Mouse (Mus musculus): Measurements from ENCODE around the gene Rps13.
"Not testable (repeated sequence)": the region's sequence is repeated elsewhere in the genome, so short reads cannot be mapped to it uniquely, and the experiment has no call there.

The Rps13 gene

DNA sequence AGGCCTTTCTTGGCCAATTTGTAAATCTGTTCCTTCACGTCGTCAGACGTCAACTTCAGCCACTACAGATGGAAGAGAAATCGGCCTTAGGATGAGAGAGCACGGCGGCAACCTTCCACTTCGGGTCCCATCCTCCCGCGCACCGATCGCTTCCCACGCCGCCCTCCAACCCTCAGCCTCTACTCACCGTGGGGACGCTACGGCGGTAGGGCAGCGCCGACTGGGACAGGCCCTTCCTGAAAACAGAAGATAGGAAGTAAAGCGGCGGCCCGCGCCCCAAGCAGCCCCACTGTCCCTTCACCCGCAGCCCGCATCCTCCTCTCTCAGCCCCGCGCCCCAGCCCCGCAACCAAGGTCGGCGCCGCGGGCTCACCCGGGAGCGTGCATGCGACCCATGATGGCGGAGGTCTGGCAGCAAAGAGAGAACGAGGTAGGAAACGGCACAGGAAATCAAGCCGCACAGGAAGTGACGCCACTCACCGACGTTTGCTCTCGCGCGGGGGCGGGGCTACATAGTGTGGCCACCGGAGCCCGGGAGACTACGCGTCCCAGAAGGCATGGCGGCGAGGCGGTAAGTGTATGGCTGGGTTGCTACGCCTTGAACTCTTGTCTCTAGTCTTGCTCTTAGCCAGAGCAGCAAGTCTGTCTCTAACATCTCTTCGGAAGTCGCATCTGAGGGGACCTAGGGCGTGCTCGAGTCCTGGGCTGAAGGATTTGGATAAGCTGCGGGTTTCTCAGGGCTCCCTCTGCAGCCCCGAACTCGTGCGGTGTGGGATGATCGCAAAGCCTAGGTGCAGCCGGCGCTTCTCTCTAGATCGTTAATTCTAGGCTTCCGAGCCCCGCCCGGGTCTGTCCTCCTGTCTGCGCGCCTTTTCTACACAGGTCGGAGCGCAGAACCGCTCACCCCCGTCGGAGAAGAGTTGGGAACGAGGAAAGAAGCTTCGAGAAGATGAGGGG, at the start of gene Rps13:
Gene Rps13 (minus strand): TSS at position 483 of the 956 bp plus-strand sequence.
- DNase-seq (ENCODE audit: extremely low spot score), result peak; percentile 96

DNA sequence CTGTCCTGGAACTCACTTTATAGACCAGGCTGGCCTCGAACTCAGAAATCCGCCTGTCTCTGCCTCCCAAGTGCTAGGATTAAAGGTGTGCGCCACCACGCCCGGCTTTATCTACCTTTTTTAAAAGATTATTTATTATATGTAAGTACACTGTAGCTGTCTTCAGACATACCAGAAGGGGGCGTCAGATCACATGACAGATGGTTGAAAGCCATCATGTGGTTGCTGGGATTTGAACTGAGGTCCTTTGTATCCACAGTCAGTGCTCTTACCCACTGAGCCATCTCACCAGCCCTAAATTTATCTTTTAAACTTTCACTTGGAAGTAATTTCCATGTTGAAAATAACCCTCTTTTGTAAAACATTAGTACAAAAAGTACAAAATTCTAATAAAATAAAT, 45.2 kb upstream of the Rps13 start:
- DNase-seq (ENCODE audit: extremely low spot score), result not testable (repeated sequence)

DNA sequence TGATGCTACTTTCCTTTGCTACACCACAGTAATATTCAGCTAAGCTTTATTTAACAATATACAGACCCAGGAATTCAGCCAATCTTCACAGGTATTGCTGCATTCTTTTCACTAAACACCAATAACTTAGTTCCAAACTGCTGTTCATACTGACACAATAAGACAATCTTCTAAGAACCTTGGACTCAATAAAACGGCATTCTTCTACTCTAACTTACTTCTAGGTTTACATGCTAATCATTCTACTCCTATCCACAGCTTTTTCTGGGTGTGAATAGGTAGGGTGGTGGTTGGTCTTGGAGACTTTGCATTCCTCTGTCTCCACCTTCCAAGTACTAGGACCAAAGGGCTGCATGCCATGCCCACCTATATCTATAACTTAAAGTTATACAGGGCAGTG, 40.3 kb upstream of the Rps13 start:
- no peak for DNase-seq (ENCODE audit: extremely low spot score)

DNA sequence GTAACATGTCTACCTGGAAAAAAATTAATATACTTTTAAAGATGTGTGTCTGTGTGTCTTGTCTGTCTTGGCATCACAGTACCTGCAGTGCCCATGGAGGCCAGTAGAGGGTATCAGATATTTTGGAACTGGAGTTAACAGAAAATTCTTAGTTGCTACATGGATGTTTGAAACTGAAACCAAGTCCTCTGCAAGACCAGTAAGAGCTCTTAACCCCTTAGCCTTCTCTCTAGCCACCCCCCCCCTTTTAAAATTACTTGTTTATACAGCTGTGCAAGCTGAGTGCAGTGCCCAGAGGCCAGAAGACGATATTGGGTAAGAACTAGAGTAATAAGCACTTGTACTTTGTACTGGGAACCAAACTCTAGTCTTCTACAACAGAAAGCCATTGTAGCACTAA, 2.2 kb upstream of the Rps13 start:
- peak; percentile 60 for DNase-seq (ENCODE audit: extremely low spot score)

DNA sequence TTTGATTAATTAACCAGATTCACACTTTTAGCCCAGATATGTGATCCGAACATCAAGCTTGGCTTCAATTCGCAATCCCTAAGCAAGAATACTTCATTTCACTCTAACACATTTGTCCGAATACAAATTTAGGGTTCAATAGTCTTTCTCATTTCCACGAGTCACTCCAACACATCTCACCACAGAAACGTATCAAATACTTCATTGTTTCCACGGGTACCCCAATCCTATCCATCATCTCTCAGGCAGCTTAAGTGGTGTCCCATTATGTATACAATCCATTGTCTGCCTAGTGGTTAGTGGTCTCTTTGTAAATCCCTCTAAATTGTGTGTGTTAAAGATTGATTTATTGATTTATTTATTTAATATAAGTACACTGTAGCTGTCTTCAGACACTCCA, 1.1 kb upstream of the Rps13 start:
- DNase-seq (ENCODE audit: extremely low spot score), result no peak

DNA sequence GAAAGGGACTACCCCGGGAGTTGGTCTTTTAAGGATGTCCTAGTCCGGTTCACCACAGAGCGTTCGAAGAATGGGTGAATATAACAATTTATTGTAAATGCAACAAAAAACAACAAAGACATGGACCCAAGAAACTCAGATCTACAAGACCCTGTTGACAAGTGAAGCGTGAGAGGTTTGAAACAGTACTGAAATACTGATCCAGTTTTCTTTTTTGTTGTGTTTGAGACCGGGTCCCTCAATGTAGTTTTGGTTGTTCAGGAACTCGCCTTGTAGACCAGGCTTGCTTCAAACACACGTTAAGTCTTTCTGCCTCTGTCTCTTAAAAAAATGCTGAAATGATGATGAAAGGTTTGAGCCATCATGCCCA, 659 bp upstream of the Rps13 start:
- no peak for DNase-seq (ENCODE audit: extremely low spot score)

DNA sequence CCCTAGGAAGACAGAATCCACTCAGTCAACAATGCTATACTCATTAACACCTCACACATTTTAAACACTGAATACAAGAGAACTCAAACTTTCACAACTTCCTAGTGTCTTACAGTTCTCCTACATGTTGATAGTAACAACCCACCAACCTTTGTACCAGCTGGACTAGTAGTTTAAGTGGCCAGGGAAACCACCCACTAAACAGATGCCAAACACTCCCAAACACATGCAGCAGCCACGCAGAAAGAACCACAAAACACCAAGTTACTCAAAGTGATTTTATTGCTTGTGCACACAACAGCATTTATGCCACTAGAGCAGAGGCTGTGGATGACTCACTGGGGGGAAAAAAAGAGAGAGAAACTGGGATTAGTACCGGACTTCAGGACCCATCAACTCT, 2.7 kb downstream of the Rps13 start:
- no peak for DNase-seq (ENCODE audit: extremely low spot score)

DNA sequence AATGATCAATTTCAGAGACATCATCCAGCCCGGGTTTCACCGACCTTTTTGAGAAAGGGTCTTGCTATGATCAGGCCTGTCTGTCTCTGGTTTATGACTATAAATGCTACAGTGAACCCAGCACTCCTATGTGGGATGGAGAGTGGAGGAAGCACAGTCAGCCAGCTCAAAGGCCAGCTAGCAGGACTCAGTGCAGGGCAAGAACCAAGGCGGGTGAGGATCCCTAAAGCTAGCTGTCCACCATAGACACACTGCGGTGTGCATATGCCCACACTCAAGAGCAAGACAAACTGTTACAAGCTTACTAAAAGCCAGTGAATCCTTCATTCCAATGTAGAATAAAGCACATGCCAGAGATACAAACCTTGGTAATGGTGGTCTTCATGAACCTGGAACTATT, 4.1 kb downstream of the Rps13 start:
- DNase-seq (ENCODE audit: extremely low spot score), result no peak

DNA sequence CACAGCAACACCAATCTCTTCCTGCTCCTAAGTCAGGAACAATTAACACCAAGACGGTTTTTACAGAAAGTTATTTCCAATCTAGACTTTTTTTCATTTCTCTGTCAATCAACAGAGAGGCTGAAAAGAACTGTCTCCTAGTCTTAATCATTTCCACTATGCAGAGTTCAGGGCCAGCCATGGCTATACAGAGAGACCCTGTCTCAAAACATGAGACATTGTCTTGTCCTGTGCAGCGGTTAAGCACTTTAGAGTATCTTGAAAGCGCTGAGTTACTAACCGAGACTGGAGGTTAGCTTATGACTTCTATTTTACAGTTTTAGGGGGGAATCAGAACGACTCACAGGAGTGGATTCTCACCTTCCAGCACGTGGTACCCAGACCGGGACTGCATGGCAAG, 5.2 kb downstream of the Rps13 start:
- DNase-seq (ENCODE audit: extremely low spot score), result no peak

DNA sequence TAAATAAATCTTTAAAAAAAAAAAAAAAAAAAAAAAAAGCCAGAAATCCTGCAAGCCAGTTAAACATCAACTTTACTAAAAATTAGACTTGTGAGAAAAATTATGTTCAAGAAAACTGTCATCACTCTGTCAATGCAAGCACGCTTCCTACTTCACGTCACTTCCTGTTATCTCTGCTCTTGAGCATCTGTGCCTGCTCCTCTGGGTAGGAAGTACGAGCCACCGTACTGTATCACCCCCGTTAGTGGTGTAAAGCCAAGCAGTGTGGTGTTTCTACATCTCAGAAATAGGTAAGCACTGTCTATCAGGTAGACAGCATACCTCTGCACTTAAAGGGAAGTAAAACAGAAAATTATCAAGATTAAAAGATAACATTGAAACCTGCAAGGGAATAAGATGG, 6.1 kb downstream of the Rps13 start:
- DNase-seq (ENCODE audit: extremely low spot score), result no peak

DNA sequence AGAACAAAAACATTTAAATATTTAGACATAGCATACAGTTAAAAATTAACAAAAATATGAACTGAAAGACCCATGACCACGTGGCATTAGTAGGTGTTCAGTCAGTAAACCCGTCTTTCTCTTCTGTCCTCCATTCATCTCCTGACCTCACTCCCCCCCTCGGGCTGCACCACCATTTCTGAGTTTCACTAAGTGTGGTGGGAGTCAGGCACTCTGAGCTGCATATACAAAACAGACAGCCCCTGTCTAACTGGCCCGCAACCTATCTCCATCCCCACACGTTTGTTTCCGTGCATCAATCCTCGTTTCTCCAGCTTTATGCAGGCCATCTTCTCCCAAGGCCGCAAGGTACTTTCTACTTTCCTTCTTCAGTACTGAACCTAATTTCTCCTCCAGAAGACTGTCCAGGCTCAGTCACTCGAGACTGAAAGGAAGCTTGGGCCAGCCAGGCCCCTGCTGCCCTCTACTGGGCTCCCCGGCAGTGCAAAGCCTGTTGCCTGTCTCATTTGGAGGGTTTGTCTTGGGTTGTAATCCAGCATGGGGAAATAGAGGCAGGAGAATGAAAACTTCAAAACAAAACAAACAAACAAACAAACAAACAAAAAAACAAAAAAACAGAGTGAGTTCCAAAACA, 10.5 kb downstream of the Rps13 start:
- peak; percentile 77 for DNase-seq (ENCODE audit: extremely low spot score)

DNA sequence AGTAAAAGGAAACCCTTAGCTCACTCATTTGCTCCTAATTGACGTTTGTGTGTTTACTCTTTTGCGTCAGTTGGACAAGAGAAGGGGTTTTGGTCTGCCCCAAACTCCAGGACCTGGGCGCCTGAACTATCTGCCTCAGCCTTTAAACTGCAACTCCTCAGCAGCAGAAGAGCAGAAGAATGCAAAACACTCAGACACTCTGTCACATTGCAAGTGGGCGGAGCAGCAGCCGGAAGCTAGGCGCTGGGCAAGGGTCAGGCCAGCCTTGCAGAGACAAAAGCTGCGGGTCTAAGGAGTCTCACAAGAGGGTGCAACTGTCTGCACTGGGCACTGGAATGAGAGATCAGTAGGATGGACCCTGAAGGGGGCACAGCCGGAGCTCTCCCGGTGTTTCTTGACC, 24.5 kb downstream of the Rps13 start:
- peak; percentile 74 for DNase-seq (ENCODE audit: extremely low spot score)

DNA sequence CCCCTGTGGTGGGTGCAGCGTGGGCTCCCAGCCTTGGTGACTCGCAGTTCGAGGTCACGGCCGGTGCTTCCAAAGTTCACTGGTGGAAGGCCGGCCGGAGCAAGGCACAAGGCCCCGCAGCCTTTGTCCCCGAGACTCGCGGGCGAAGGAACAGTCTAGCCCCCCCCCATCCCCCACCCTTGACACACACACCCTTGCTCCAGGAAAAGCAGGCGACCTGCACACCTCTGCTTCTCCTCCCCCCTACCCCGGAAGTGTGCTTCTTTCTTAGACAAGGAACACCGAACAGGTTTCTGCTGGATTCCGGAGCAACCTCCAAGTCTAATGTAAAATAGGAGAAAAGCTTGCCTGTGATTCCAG, 25.4 kb downstream of the Rps13 start:
- peak; percentile 50 for DNase-seq (ENCODE audit: extremely low spot score)

DNA sequence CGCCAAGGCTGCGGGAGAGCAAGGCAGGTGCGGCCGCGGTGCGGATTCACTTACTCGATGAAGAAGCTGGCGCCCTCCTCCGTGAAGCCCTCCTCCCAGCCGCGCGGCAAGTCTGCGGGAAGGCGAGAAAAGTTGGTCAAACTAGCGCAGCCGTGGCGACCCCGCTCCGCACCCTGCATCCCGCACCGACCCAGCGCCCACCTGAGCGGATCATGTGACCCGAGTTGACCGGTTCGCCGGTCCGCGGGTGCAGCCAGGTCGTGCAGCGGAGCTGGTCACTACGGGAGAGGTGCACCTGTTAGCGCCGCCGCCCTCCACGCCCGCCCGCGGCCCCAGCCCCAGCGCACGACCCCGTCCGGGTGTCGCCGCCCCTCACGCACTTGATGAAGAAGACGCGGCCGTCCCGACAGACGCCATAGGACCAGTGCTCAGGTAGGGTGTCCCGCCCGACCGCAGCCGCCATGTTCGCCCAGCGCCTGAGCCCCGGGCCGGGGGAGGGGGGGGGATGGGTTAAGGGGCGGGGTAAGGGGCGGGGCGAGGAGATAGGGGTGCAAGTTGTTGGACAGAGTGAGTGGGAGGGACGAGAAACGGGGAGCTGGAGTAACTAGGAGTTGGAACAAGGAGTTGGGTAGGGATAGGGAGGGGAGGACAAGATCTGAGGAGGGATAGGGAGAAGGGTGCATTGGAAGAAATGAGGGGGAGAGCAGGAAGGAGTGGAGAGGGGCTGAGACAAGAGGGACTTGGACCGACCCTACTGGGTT, 25.9 kb downstream of the Rps13 start, which contains the start of gene Plekha7:
Gene Plekha7 (minus strand): TSS at position 506 of the 761 bp plus-strand sequence.
- DNase-seq (ENCODE audit: extremely low spot score), result peak; percentile 90

DNA sequence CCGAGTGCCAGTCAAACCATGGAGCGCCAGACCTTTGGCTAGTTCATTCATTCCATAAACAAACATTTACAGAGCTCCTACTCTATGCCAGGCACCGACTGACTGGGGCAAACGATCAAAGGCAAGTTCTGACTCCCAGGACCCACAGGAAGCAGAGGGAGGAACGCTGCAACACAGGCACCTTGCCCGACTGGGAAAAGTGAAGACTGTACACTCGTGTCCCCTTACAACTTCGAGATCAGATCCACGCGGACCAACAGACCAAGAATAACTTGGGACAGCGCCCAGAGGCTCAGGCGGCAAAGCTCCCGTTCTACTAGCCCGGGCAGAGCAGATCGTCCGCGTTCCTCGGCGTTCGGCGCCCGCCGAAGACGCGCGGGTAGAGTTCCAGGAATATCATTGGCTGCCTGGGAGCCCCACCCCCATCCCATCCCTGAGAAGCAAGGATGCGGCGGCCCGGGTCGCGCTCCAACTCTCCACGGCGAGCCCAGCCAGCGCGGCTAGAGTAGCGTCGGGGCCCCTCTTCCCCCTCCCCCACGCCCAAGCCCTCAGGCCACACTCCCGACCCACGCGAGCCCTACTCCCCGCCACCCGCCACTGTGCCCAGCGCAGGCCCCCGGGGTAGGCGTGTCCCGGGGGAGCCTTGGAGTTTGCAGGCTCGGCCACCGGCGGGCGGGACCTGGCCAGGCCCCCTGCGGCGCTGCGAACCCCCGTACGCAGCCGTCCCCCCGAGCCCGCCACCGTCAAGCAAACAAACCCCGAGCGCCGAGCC, 26.7 kb downstream of the Rps13 start:
- peak; percentile 85 for DNase-seq (ENCODE audit: extremely low spot score)

DNA sequence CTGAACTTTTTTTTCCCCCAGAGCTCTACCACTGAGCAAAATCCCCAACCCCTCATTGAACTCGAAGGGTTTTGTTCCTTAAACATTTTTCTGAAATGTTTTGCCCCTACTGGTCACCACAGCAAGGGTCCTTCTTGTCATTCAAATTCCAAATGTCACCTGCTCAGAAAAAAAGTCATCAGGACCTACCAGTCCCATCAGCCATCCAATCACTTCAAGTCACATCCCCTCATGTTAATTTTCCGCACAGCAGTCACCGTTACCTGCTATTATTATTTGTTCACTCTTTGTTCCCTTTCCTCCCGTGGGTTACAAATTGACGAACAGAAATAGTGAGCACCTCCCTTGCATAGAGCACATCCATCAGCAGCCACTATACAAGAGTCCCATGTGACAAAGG, 27.4 kb downstream of the Rps13 start:
- DNase-seq (ENCODE audit: extremely low spot score), result no peak

DNA sequence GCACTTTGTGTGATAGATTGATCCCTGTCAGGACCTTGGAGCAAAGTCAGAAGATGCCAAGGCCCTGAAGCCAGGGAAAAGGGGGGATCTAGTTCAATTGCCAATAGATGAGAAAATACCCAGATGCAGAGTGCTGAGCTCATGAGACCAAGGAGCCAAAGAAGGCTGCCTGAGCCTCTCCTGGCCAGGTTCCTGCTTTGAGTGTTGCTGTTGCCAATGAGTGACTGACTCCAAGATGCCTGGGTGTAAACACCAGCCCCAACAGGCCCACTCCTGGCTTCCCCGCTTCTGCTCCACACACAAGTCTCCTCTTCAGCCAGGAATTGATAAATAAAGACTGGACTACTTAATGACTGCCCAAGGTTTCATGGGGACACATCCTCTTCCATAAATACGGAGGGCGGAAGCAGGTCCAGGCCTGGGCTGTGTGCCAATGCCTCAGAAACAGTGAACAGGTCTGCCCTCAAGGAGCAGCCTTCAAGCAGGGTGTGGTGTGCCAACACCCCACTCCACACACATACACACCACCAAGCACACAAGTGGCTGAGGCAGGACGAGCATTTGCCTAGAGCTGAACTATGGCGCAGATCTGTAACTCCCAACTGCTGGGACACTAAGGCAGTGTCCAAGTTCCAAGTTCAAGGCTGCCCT, 32.2 kb downstream of the Rps13 start:
- DNase-seq (ENCODE audit: extremely low spot score), result no peak

DNA sequence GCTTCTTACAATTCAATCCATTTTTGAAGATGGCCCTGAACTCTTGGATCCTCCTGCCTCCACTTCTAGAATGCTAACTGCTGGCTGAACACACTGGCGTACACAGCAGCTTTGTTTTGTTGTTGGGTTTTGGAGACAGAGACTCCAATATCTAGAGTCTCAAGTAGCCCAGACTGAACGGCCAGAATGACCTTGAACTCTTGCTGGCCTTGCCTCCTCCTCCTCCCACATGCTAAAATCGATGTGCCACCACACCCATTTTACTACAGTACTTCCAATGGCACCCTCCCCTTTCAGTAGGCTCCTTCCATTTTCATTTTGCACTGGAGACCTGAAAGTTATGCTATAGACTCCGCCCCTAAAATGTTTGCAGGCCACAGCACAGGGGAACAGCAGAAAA, 32.9 kb downstream of the Rps13 start:
- DNase-seq (ENCODE audit: extremely low spot score), result no peak

DNA sequence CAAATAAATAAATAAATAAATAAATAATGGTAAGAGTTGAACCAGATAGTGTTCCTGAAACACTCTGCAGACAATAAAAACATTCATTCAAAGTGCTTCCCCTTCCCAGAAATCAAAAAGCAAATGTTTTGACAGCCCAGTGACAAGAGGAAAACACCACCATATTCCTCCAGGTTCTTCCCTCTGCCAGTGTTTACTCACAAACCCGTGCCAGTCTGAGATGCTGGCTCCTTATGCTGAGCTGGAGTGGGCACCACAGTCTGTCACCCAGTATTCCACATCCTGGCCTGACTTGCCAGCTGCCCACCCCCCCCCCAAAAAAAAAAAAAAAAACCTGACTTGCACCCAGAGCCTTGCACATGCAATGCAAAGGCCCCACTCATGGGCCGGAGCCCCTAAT, 35.1 kb downstream of the Rps13 start:
- no peak for DNase-seq (ENCODE audit: extremely low spot score)

DNA sequence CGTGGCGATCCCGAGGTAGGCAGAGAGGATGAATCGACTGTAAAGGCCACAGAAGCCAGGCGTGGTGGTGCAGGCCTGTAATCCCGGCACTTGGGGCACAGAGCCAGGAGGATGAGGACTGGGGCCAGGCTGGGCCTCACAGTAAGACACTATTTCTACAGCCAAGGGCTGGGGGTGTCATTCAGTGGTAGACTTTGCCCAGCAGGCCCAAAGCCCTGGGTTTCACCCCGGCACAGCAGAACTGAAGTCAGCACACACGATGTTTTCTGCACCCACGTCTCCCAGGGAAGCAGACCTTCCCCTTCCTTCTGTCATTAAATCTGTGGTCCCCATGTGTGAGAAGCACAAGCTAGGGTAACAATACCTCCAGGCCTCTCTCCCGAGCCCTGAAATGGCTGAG, 35.6 kb downstream of the Rps13 start:
- no peak for DNase-seq (ENCODE audit: extremely low spot score)

DNA sequence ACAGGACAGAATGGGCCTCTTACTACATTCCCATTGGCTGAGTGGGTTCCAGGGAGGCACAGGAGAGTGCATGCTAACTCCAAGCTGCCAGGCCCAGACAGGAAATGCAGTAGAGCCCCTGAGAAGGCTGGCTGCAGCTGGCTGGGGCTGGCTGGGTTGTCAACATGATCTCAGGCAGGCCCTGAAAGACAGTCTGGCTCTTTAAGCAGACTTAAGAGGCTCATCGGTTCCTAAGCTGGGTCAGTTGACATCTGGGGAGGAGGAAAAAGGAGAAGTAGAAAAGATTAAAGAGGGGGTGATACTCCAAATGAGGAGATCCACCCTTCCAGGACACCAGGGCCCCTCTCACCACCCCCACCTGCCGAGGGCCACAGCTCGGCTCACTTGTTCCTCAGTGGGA, 39.0 kb downstream of the Rps13 start:
- DNase-seq (ENCODE audit: extremely low spot score), result peak; percentile 23

Data from embryo, embryonic 9.5 days (tissue).